Mouse (Mus musculus) cortical plate, adult 2 months (tissue): ENCODE data around the gene Trpm3. TPM values are rescaled to one million over a fixed set of nuclear protein-coding genes. Genes with fewer than 3 reads are reported as not detected.
A peak's percentile ranks its signal among the peaks of the same experiment; 100 is the strongest.

Source experiments
- H3K27ac ChIP-seq: fragments of 200-500 bp; 2 replicates; pipeline ENCODE4 v1.5.1; 2012; ENCODE audit warnings: low read length, control low read depth, inconsistent platforms; ENCODE audit not compliant: insufficient read depth
- H3K4me1 ChIP-seq: fragments of 200-500 bp; 2 replicates; pipeline ENCODE4 v1.6.1; 2011; ENCODE audit warnings: low read length; ENCODE audit not compliant: control insufficient read depth, insufficient read depth
- H3K4me3 ChIP-seq: fragments of 200-500 bp; 2 replicates; pipeline ENCODE4 v1.5.1; 2011; ENCODE audit warnings: mild to moderate bottlenecking, low read length, control low read depth; ENCODE audit not compliant: insufficient read depth
- CTCF ChIP-seq: fragments of 200-500 bp; IDR thresholded peaks from 2 replicates; pipeline ENCODE4 v1.5.1; 2011; ENCODE audit warnings: mild to moderate bottlenecking, control low read depth, low read length; ENCODE audit not compliant: insufficient read depth; ENCODE audit errors: extremely low read depth
- POLR2A ChIP-seq: fragments of 200-500 bp; IDR thresholded peaks from 2 replicates; pipeline ENCODE4 v1.6.1; 2011; ENCODE audit warnings: mild to moderate bottlenecking, low read length, control low read depth; ENCODE audit not compliant: insufficient read depth; ENCODE audit errors: extremely low read depth
- polyA plus RNA-seq: library from polyadenylated mRNA; depleted of rRNA; stranded (reverse); fragments of >200 nt; gene quantifications from 2 replicates; pipeline ENCODE4 v1.2.3, GENCODE M21; 2012

Gene Trpm3
- polyA plus RNA-seq, 1 experiment, result 16.5 TPM

- Histone ChIP-seq H3K27ac (no peak overlapping the region), H3K4me3 (no peak overlapping the region), H3K4me1 (no peaks in the 10 kb centered on the region)
- TF ChIP-seq CTCF (no peak), POLR2A (no peak)
Observed at GRCm38 (mm10) chr19:22700871-22701651, 562.2 kb downstream of the Trpm3 start.

GRCm38 (mm10) chr19:22703876-22704275 is 565.0 kb downstream of the Trpm3 start:
- no peak overlapping the region for H3K4me3 ChIP-seq
- H3K4me1 ChIP-seq, result no peaks in the 10 kb centered on the region
- no peak for TF ChIP-seq POLR2A
- TF ChIP-seq CTCF, result no peak
- no peak overlapping the region for H3K27ac ChIP-seq

- no peak for TF ChIP-seq CTCF
- no peak for TF ChIP-seq POLR2A
- Histone ChIP-seq H3K27ac (no peak overlapping the region), H3K4me1 (no peaks in the 10 kb centered on the region), H3K4me3 (no peak overlapping the region)
Observed at GRCm38 (mm10) chr19:22705414-22705813, 566.6 kb downstream of the Trpm3 start.

GRCm38 (mm10) chr19:22719027-22719426 is 580.2 kb downstream of the Trpm3 start:
- Histone ChIP-seq H3K4me1 (no peaks in the 10 kb centered on the region), H3K27ac (no peak overlapping the region), H3K4me3 (no peak overlapping the region)
- TF ChIP-seq POLR2A, result no peak
- no peak for TF ChIP-seq CTCF

GRCm38 (mm10) chr19:22729846-22730245 is 591.0 kb downstream of the Trpm3 start:
- TF ChIP-seq POLR2A (no peak), CTCF (no peak)

GRCm38 (mm10) chr19:22730971-22731370 is 592.1 kb downstream of the Trpm3 start:
- Histone ChIP-seq H3K27ac (no peak overlapping the region), H3K4me3 (no peak overlapping the region), H3K4me1 (no peaks in the 10 kb centered on the region)
- no peak for TF ChIP-seq POLR2A
- TF ChIP-seq CTCF, result no peak

More at GRCm38 (mm10) chr19:22729846-22730245, 591.0 kb downstream of the Trpm3 start:
- Histone ChIP-seq H3K4me1 (no peaks in the 10 kb centered on the region), H3K27ac (no peak overlapping the region), H3K4me3 (no peak overlapping the region)

- no peak overlapping the region for H3K27ac ChIP-seq
- no peak for TF ChIP-seq CTCF
- no peak for TF ChIP-seq POLR2A
- H3K4me1 ChIP-seq, result no peaks in the 10 kb centered on the region
- no peak overlapping the region for H3K4me3 ChIP-seq
Observed at GRCm38 (mm10) chr19:22736870-22737269, 598.0 kb downstream of the Trpm3 start.

GRCm38 (mm10) chr19:22739240-22739639 is 600.4 kb downstream of the Trpm3 start:
- no peak overlapping the region for H3K4me3 ChIP-seq
- no peaks in the 10 kb centered on the region for H3K4me1 ChIP-seq
- TF ChIP-seq CTCF, result no peak
- no peak overlapping the region for H3K27ac ChIP-seq

GRCm38 (mm10) chr19:22753311-22753809 is 614.5 kb downstream of the Trpm3 start:
- H3K4me3 ChIP-seq, result peak overlapping the region; percentile 9; the same call in 1 of the 2 replicates
- H3K27ac ChIP-seq, result peak overlapping the region; percentile 33; the same call in 1 of the 2 replicates
- no peak for TF ChIP-seq CTCF
- TF ChIP-seq POLR2A, result 0 out of 2 replicates have a peak, but pooled peaks have one; percentile 31
- no peaks in the 10 kb centered on the region for H3K4me1 ChIP-seq

- no peak overlapping the region for H3K4me3 ChIP-seq
- H3K4me1 ChIP-seq, result no peaks in the 10 kb centered on the region
- no peak overlapping the region for H3K27ac ChIP-seq
- TF ChIP-seq CTCF (no peak), POLR2A (no peak)
Observed at GRCm38 (mm10) chr19:22754071-22754470, 615.2 kb downstream of the Trpm3 start.

GRCm38 (mm10) chr19:22754498-22754897 is 615.7 kb downstream of the Trpm3 start:
- no peak overlapping the region for H3K4me3 ChIP-seq
- H3K4me1 ChIP-seq, result no peaks in the 10 kb centered on the region
- no peak for TF ChIP-seq CTCF
- no peak for TF ChIP-seq POLR2A
- H3K27ac ChIP-seq, result no peak overlapping the region
